Comparison of ENCODE assay signal across 16 mouse cellular contexts in genomic region chr4:153479144-153479543, GRCm38 (mm10). TPM values are rescaled to one million over a fixed set of nuclear protein-coding genes. Genes with fewer than 3 reads are reported as not detected.
DNase-seq lines count a peak whose midpoint lies in the region; ATAC-seq and TF ChIP-seq lines count a peak whose summit lies in the region.
"Had no signal": no experiment of that assay in that cellular context is flagged by ENCODE, and none has a peak within 500 bp of the region (broad histone marks: within the 10 kb centered on the region; RNA-seq: fewer than 3 reads in every experiment).

No protein-coding gene starts in this region.

- no peaks in the 10 kb centered on the region for H3K36me3 ChIP-seq in forebrain, embryonic 15.5 days
- no peaks in the 10 kb centered on the region for H3K36me3 ChIP-seq in midbrain, embryonic 10.5 days
- H3K36me3 ChIP-seq in neural tube, embryonic 15.5 days, result no peaks in the 10 kb centered on the region
- no peaks in the 10 kb centered on the region for H3K36me3 ChIP-seq in liver, embryonic 11.5 days (ENCODE audit: control insufficient read depth, insufficient read depth, low read length)
- H3K36me3 ChIP-seq: embryonic facial prominence, embryonic 13.5 days; heart, embryonic 13.5 days; liver, embryonic 13.5 days had no signal

- peak overlapping the region; percentile 39 for H3K4me3 ChIP-seq in left cerebral cortex, adult 2 months
- H3K4me3 ChIP-seq in forebrain, embryonic 15.5 days, result peak overlapping the region; percentile 9
- peak overlapping the region; percentile 75; the same call in 1 of the 2 replicates for H3K4me3 ChIP-seq in midbrain, embryonic 10.5 days
- H3K4me3 ChIP-seq in neural tube, embryonic 15.5 days (replicated peaks), result peak overlapping the region; percentile 70
- H3K4me3 ChIP-seq in liver, embryonic 11.5 days (ENCODE audit: low read depth, low read length), result no peak overlapping the region
- H3K4me3 ChIP-seq: embryonic facial prominence, embryonic 13.5 days; heart, embryonic 13.5 days; liver, embryonic 13.5 days had no signal

- intact Hi-C loops in left cerebral cortex, adult 2 months (cut with DNase I), result no loop called here

- WGBS in forebrain, embryonic 15.5 days, result 12% methylated on average over 8 of the region's 8 CpGs
- WGBS in midbrain, embryonic 10.5 days, result 14% methylated on average over 8 of the region's 8 CpGs
- 9% methylated on average over 8 of the region's 8 CpGs for WGBS in neural tube, embryonic 15.5 days
- 41% methylated on average over 8 of the region's 8 CpGs for WGBS in liver, embryonic 11.5 days

- peaks cover 53% of the 10 kb centered on the region for H3K4me1 ChIP-seq in forebrain, embryonic 15.5 days
- peaks cover 75% of the 10 kb centered on the region for H3K4me1 ChIP-seq in midbrain, embryonic 10.5 days
- H3K4me1 ChIP-seq in neural tube, embryonic 15.5 days, result peaks cover 82% of the 10 kb centered on the region
- H3K4me1 ChIP-seq in liver, embryonic 11.5 days (replicated peaks; ENCODE audit: control insufficient read depth, insufficient read depth, low read length), result no peaks in the 10 kb centered on the region; the same call in 1 of the 2 replicates
- H3K4me1 ChIP-seq: liver, embryonic 13.5 days had no signal

- peak overlapping the region; percentile 23 for H3K4me2 ChIP-seq in forebrain, embryonic 15.5 days (replicated peaks)
- H3K4me2 ChIP-seq in neural tube, embryonic 15.5 days, result peak overlapping the region; percentile 81
- H3K4me2 ChIP-seq in liver, embryonic 11.5 days, result no peak overlapping the region
- H3K4me2 ChIP-seq: embryonic facial prominence, embryonic 13.5 days; heart, embryonic 13.5 days; liver, embryonic 13.5 days had no signal

- H3K27ac ChIP-seq in left cerebral cortex, adult 2 months, result peak overlapping the region; percentile 81
- no peak overlapping the region for H3K27ac ChIP-seq in forebrain, embryonic 15.5 days (replicated peaks)
- H3K27ac ChIP-seq in midbrain, embryonic 10.5 days (replicated peaks), result peak overlapping the region; percentile 47
- H3K27ac ChIP-seq in neural tube, embryonic 15.5 days (replicated peaks), result peak overlapping the region; percentile 94
- H3K27ac ChIP-seq in liver, embryonic 11.5 days (ENCODE audit: low read depth, low read length), result no peak overlapping the region
- H3K27ac ChIP-seq: embryonic facial prominence, embryonic 13.5 days; heart, embryonic 13.5 days; liver, embryonic 13.5 days; macrophage had no signal

- no peak for DNase-seq in left cerebral cortex, adult 2 months (ENCODE audit: extremely low spot score in 1 of 2, low spot score in 2 of 2)
- DNase-seq in left cerebral cortex, adult 18-20 months (ENCODE audit: low spot score in 2 of 2), result no peak
- peak; percentile 23 for DNase-seq in midbrain, embryonic 10.5 days (ENCODE audit: low spot score)
- no peak for DNase-seq in liver, embryonic 11.5 days (ENCODE audit: low spot score)
- DNase-seq in cerebellum, adult 9-11 months, result no peak
- DNase-seq: cerebellum, adult 11 months; gastrocnemius, postnatal 10 days; layer of hippocampus, postnatal 36 days; liver, embryonic 13.5 days had no signal

- TF ChIP-seq CTCF in left cerebral cortex, adult 2 months (IDR thresholded peaks at IDR 0.05), result no peak

- H3K27me3 ChIP-seq in forebrain, embryonic 15.5 days, result peaks cover 34% of the 10 kb centered on the region
- peaks cover 71% of the 10 kb centered on the region for H3K27me3 ChIP-seq in midbrain, embryonic 10.5 days (ENCODE audit: low read depth, poor library complexity, severe bottlenecking)
- H3K27me3 ChIP-seq in neural tube, embryonic 15.5 days (replicated peaks), result no peaks in the 10 kb centered on the region
- H3K27me3 ChIP-seq in liver, embryonic 11.5 days (replicated peaks; ENCODE audit: control insufficient read depth, insufficient read depth, low read length), result peaks cover 69% of the 10 kb centered on the region

- H3K9me3 ChIP-seq in forebrain, embryonic 15.5 days, result no peaks in the 10 kb centered on the region
- H3K9me3 ChIP-seq in midbrain, embryonic 10.5 days (replicated peaks), result no peaks in the 10 kb centered on the region
- H3K9me3 ChIP-seq in neural tube, embryonic 15.5 days (replicated peaks), result no peaks in the 10 kb centered on the region
- no peaks in the 10 kb centered on the region for H3K9me3 ChIP-seq in liver, embryonic 11.5 days (ENCODE audit: control insufficient read depth, low read length)
- H3K9me3 ChIP-seq: embryonic facial prominence, embryonic 13.5 days; heart, embryonic 13.5 days; liver, embryonic 13.5 days had no signal

- no peak for ATAC-seq in forebrain, embryonic 15.5 days (replicated peaks)
- ATAC-seq in neural tube, embryonic 15.5 days (ENCODE audit: low FRiP score), result no peak
- ATAC-seq in liver, embryonic 11.5 days (replicated peaks; ENCODE audit: low FRiP score), result no peak
- ATAC-seq in erythroblast, adult 5-6 weeks (replicated peaks; ENCODE audit: low FRiP score, poor library complexity, severe bottlenecking), result no peak
- ATAC-seq: intestine, embryonic 16.5 days had no signal

- H3K9ac ChIP-seq in forebrain, embryonic 15.5 days (replicated peaks), result no peak overlapping the region; the same call in 1 of the 2 replicates
- peak overlapping the region; percentile 94 for H3K9ac ChIP-seq in neural tube, embryonic 15.5 days (replicated peaks)
- H3K9ac ChIP-seq in liver, embryonic 11.5 days (ENCODE audit: low read depth, low read length), result no peak overlapping the region
- H3K9ac ChIP-seq: embryonic facial prominence, embryonic 13.5 days; heart, embryonic 13.5 days; liver, embryonic 13.5 days had no signal

RNA-seq across cellular contexts. Expression of gene Ajap1, which starts 3.5 kb away (rescaled TPM):
- total RNA-seq in left cerebral cortex, adult 2 months (2021), result 10 to 100 TPM; 54.5 to 58.6 TPM
- total RNA-seq in left cerebral cortex, adult 18-20 months (2021), result 10 to 100 TPM; 57.4 to 58.1 TPM
- polyA plus RNA-seq in forebrain, embryonic 15.5 days (2015; fragmentation: Nextera tagmentation; extraction: Ambion mirVana), result 4.1 and 4.6 TPM in 2 replicates
- 2.2 and 2.4 TPM in 2 replicates for polyA plus RNA-seq in midbrain, embryonic 10.5 days (2016; fragmentation: Nextera tagmentation; extraction: Ambion mirVana)
- 23.9 and 26.5 TPM in 2 replicates for polyA plus RNA-seq in neural tube, embryonic 15.5 days (2015; fragmentation: Nextera tagmentation; extraction: Ambion mirVana)
- polyA plus RNA-seq in liver, embryonic 11.5 days (2014; fragmentation: Nextera tagmentation; extraction: Ambion mirVana), result 0.21 and 0.58 TPM in 2 replicates
- total RNA-seq in erythroblast, adult 5-6 weeks (2015; ENCODE audit: low replicate concordance), result not detected in 2 replicates
- not detected in 2 replicates for total RNA-seq in erythroblast, adult 5-6 weeks (2017; ENCODE audit: low replicate concordance)
- polyA plus RNA-seq: macrophage had no signal

Comparison
In these comparisons a context has a peak if more than half of its experiments do, and no peak if none do; other contexts are left out.
1. H3K27ac ChIP-seq: peak in left cerebral cortex, adult 2 months (single experiment), midbrain, embryonic 10.5 days (single experiment) and neural tube, embryonic 15.5 days (single experiment); none in forebrain, embryonic 15.5 days (single experiment) and liver, embryonic 11.5 days (single experiment).